Mouse (Mus musculus) bone marrow, adult 2 months (tissue): ENCODE measurements around the gene Usp46.

Experiments used
- CTCF ChIP-seq: fragments of 200-500 bp; IDR thresholded peaks from 2 replicates; pipeline ENCODE4 v1.5.1; 2011; ENCODE audit warnings: low read length, control low read depth; ENCODE audit not compliant: control insufficient read depth, insufficient read depth
- POLR2A ChIP-seq: fragments of 200-500 bp; IDR thresholded peaks from 2 replicates; pipeline ENCODE4 v1.6.1; 2011; ENCODE audit warnings: low read depth, mild to moderate bottlenecking, control low read depth, low read length, borderline replicate concordance; ENCODE audit not compliant: control insufficient read depth

GRCm38 (mm10) chr5:74064844-74065243 is 3.4 kb downstream of the Usp46 start:
- TF ChIP-seq POLR2A (no peak), CTCF (no peak)
